Comparison of ENCODE assay signal across 30 mouse cellular contexts in genomic region chr3:136706048-136706447, GRCm38 (mm10). TPM values are rescaled to one million over a fixed set of nuclear protein-coding genes. Genes with fewer than 3 reads are reported as not detected.
DNase-seq lines count a peak whose midpoint lies in the region; ATAC-seq and TF ChIP-seq lines count a peak whose summit lies in the region.
"Had no signal": no experiment of that assay in that cellular context is flagged by ENCODE, and none has a peak within 500 bp of the region (broad histone marks: within the 10 kb centered on the region; RNA-seq: fewer than 3 reads in every experiment).

No protein-coding gene starts in this region.

- peak overlapping the region; percentile 76 for H3K27ac ChIP-seq in gastrocnemius, adult 2 months
- peak overlapping the region; percentile 21; the same call in 1 of the 2 replicates for H3K27ac ChIP-seq in spleen, adult 2 months (ENCODE audit: insufficient read depth, low read length)
- no peak overlapping the region for H3K27ac ChIP-seq in limb, embryonic 10.5 days
- H3K27ac ChIP-seq in forebrain, embryonic 11.5 days (ENCODE audit: low read depth, low read length), result no peak overlapping the region
- H3K27ac ChIP-seq: embryonic facial prominence, embryonic 10.5 days; embryonic facial prominence, embryonic 13.5 days; forebrain, embryonic 13.5 days; heart, embryonic 10.5 days; hindbrain, embryonic 10.5 days; hindbrain, embryonic 13.5 days; intestine, embryonic 15.5 days had no signal

- no peaks in the 10 kb centered on the region for H3K9me3 ChIP-seq in limb, embryonic 10.5 days (replicated peaks)
- H3K9me3 ChIP-seq in forebrain, embryonic 11.5 days (ENCODE audit: control insufficient read depth, low read length), result no peaks in the 10 kb centered on the region
- H3K9me3 ChIP-seq: embryonic facial prominence, embryonic 10.5 days; embryonic facial prominence, embryonic 13.5 days; forebrain, embryonic 13.5 days; G1E; heart, embryonic 10.5 days; hindbrain, embryonic 10.5 days; hindbrain, embryonic 13.5 days; intestine, embryonic 15.5 days had no signal

- ATAC-seq in forebrain, embryonic 11.5 days (replicated peaks; ENCODE audit: low FRiP score), result no peak
- ATAC-seq: activated CD4-positive, CD25-positive, alpha-beta regulatory T cell, adult 4 months; forebrain, embryonic 13.5 days; forebrain, embryonic 16.5 days; hindbrain, embryonic 16.5 days; intestine, embryonic 15.5 days had no signal

- H3K4me3 ChIP-seq in gastrocnemius, adult 2 months, result no peak overlapping the region
- no peak overlapping the region for H3K4me3 ChIP-seq in spleen, adult 2 months (ENCODE audit: extremely low read depth, insufficient read depth, insufficient read length)
- no peak overlapping the region for H3K4me3 ChIP-seq in limb, embryonic 10.5 days
- no peak overlapping the region for H3K4me3 ChIP-seq in forebrain, embryonic 11.5 days (ENCODE audit: low read depth, low read length)
- H3K4me3 ChIP-seq: embryonic facial prominence, embryonic 10.5 days; embryonic facial prominence, embryonic 13.5 days; erythroblast, embryonic 14.5 days; forebrain, embryonic 13.5 days; heart, embryonic 10.5 days; hindbrain, embryonic 10.5 days; hindbrain, embryonic 13.5 days; intestine, embryonic 15.5 days had no signal

- intact Hi-C loops in gastrocnemius, adult 2 months (cut with DNase I), result loop anchor here (5.0 kb wide), 1 partner anchor 34 kb away; the partner anchor contains the start of gene Ppp3ca
- intact Hi-C loops in gastrocnemius, postnatal 14 days (cut with DNase I; ENCODE audit: low total_unique reads), result no loop called here

- H3K4me1 ChIP-seq in spleen, adult 2 months (ENCODE audit: control insufficient read depth, insufficient read depth, insufficient read length), result peaks cover 38% of the 10 kb centered on the region
- peaks cover 67% of the 10 kb centered on the region for H3K4me1 ChIP-seq in limb, embryonic 10.5 days
- no peaks in the 10 kb centered on the region; the same call in 1 of the 2 replicates for H3K4me1 ChIP-seq in forebrain, embryonic 11.5 days (replicated peaks; ENCODE audit: control insufficient read depth, insufficient read depth, low read length)

- no peak overlapping the region for H3K4me2 ChIP-seq in forebrain, embryonic 11.5 days (ENCODE audit: low read depth, low read length, severe bottlenecking)
- H3K4me2 ChIP-seq: embryonic facial prominence, embryonic 13.5 days; forebrain, embryonic 13.5 days; hindbrain, embryonic 13.5 days; intestine, embryonic 15.5 days had no signal

- DNase-seq in gastrocnemius, adult 2 months, result no peak
- DNase-seq in gastrocnemius, postnatal 14 days, result no peak
- no peak for DNase-seq in spleen, adult 2 months (ENCODE audit: low read depth in 1 of 2, low spot score in 2 of 2)
- DNase-seq in spleen, postnatal 14 days (ENCODE audit: low spot score in 2 of 2), result no peak
- peak; percentile 51 for DNase-seq in Muller cell, postnatal 12 days (ENCODE audit: inconsistent ontology term)
- DNase-seq in limb, embryonic 10.5 days (ENCODE audit: low spot score), result no peak
- DNase-seq in forebrain, embryonic 11.5 days (ENCODE audit: low spot score), result no peak
- DNase-seq: adrenal gland, adult 8-10 months; adrenal gland, postnatal 25 days; cerebellum, adult 11 months; cerebellum, adult 8-10 months; cerebellum, postnatal 10 days; cerebellum, postnatal 36 days; embryo, embryonic 11 days; gastrocnemius, postnatal 25 days; heart, adult 18-20 months; heart, postnatal 36 days; kidney, adult 11 months had no signal

- H3K36me3 ChIP-seq in spleen, adult 2 months (ENCODE audit: control insufficient read depth, insufficient read depth, low read length), result no peaks in the 10 kb centered on the region
- H3K36me3 ChIP-seq in limb, embryonic 10.5 days, result no peaks in the 10 kb centered on the region
- no peaks in the 10 kb centered on the region for H3K36me3 ChIP-seq in forebrain, embryonic 11.5 days (ENCODE audit: control insufficient read depth, insufficient read depth, low read length)
- H3K36me3 ChIP-seq: embryonic facial prominence, embryonic 10.5 days; embryonic facial prominence, embryonic 13.5 days; heart, embryonic 10.5 days; hindbrain, embryonic 10.5 days; hindbrain, embryonic 13.5 days; intestine, embryonic 15.5 days had no signal

- no peak overlapping the region for H3K9ac ChIP-seq in forebrain, embryonic 11.5 days (ENCODE audit: low read length)
- H3K9ac ChIP-seq: embryonic facial prominence, embryonic 13.5 days; forebrain, embryonic 13.5 days; hindbrain, embryonic 13.5 days; intestine, embryonic 15.5 days had no signal

- no peak for TF ChIP-seq POLR2A in spleen, adult 2 months (IDR thresholded peaks at IDR 0.05; ENCODE audit: low read depth, low read length)

- no peaks in the 10 kb centered on the region for H3K27me3 ChIP-seq in spleen, adult 2 months (ENCODE audit: control insufficient read depth, insufficient read depth, low read length)
- no peaks in the 10 kb centered on the region for H3K27me3 ChIP-seq in limb, embryonic 10.5 days (ENCODE audit: low read depth, poor library complexity, severe bottlenecking)
- H3K27me3 ChIP-seq in forebrain, embryonic 11.5 days (ENCODE audit: control insufficient read depth, insufficient read depth, low read length), result no peaks in the 10 kb centered on the region
- H3K27me3 ChIP-seq: embryonic facial prominence, embryonic 13.5 days; forebrain, embryonic 13.5 days; hindbrain, embryonic 13.5 days; intestine, embryonic 15.5 days had no signal

- TF ChIP-seq CTCF in gastrocnemius, adult 2 months (IDR thresholded peaks at IDR 0.05), result no peak
- TF ChIP-seq CTCF in spleen, adult 2 months (IDR thresholded peaks at IDR 0.05; ENCODE audit: extremely low read depth, insufficient read depth, insufficient read length, insufficient replicate concordance), result no peak

- WGBS in spleen, adult 2 months, result 48% methylated on average over 4 of the region's 4 CpGs
- 73% methylated on average over 4 of the region's 4 CpGs for WGBS in limb, embryonic 10.5 days
- WGBS in forebrain, embryonic 11.5 days, result 71% methylated on average over 4 of the region's 4 CpGs

RNA-seq across cellular contexts. Expression of gene Ppp3ca, which starts 36.1 kb away (rescaled TPM):
- 100 to 1,000 TPM; 152 to 154 TPM for total RNA-seq in gastrocnemius, adult 2 months (2021)
- 100 to 1,000 TPM; 137 to 140 TPM for total RNA-seq in gastrocnemius, postnatal 14 days (2021)
- polyA plus RNA-seq in spleen, adult 2 months (2012; rRNA removed), result 23.0 and 46.3 TPM in 2 replicates
- 34.3 and 47.4 TPM in 2 replicates for polyA plus RNA-seq in limb, embryonic 10.5 days (2016; fragmentation: Nextera tagmentation; extraction: Ambion mirVana)
- 57.8 and 59.0 TPM in 2 replicates for polyA plus RNA-seq in forebrain, embryonic 11.5 days (2014; fragmentation: Nextera tagmentation; extraction: Ambion mirVana)

Comparison
In these comparisons a context has a peak if more than half of its experiments do, and no peak if none do; other contexts are left out.
1. H3K27ac ChIP-seq: peak in gastrocnemius, adult 2 months (single experiment) and spleen, adult 2 months (single experiment); none in limb, embryonic 10.5 days (single experiment) and forebrain, embryonic 11.5 days (single experiment).